Mouse (Mus musculus) c-Kit-positive CD71-negative TER-119-negative erythroid progenitor cells, embryonic 14.5 days (primary cell): ENCODE measurements around the gene Guk1.

Experiments
- DNase-seq: peaks from one replicate; pipeline ENCODE4 v3.0.0-alpha.2; 2013; ENCODE audit warnings: low read depth

The Guk1 gene

GRCm38 (mm10) chr11:59163255-59164236 is 28.5 kb downstream of the Guk1 start, which contains the start of gene Iba57:
Gene Iba57, minus strand, starts transcription at chr11:59163739.
- peak; percentile 91 for DNase-seq

GRCm38 (mm10) chr11:59162443-59163254 is 29.4 kb downstream of the Guk1 start:
- DNase-seq: no peak

- no peak for DNase-seq
These were observed 30.6 kb downstream of the Guk1 start for GRCm38 (mm10) chr11:59161398-59161797.

- DNase-seq: no peak
These were observed 32.5 kb downstream of the Guk1 start for GRCm38 (mm10) chr11:59159558-59159957.

GRCm38 (mm10) chr11:59159099-59159498 is 32.9 kb downstream of the Guk1 start:
- DNase-seq: no peak

- no peak for DNase-seq
These were observed 36.1 kb downstream of the Guk1 start for GRCm38 (mm10) chr11:59155900-59156299.

GRCm38 (mm10) chr11:59154220-59154619 is 37.8 kb downstream of the Guk1 start:
- no peak for DNase-seq

GRCm38 (mm10) chr11:59151729-59152128 is 40.3 kb downstream of the Guk1 start:
- DNase-seq: no peak

- no peak for DNase-seq
These were observed 42.7 kb downstream of the Guk1 start for GRCm38 (mm10) chr11:59149302-59149701.

- no peak for DNase-seq
These were observed 49.0 kb downstream of the Guk1 start for GRCm38 (mm10) chr11:59142962-59143361.

GRCm38 (mm10) chr11:59141772-59142370 is 50.1 kb downstream of the Guk1 start:
- no peak for DNase-seq

GRCm38 (mm10) chr11:59138537-59139486 is 53.2 kb downstream of the Guk1 start:
- no peak for DNase-seq

GRCm38 (mm10) chr11:59136994-59137706 is 54.9 kb downstream of the Guk1 start:
- no peak for DNase-seq

- no peak for DNase-seq
These were observed 56.0 kb downstream of the Guk1 start, which contains the start of gene Obscn for GRCm38 (mm10) chr11:59135904-59136452. Gene Obscn, minus strand, starts transcription at chr11:59136402.

- DNase-seq: no peak
These were observed 56.8 kb downstream of the Guk1 start for GRCm38 (mm10) chr11:59135051-59135820.

- no peak for DNase-seq
These were observed 57.5 kb downstream of the Guk1 start for GRCm38 (mm10) chr11:59134373-59134997.
